Mouse (Mus musculus): Measurements from ENCODE around the gene Ttc39b.
A peak's percentile ranks its signal among the peaks of the same experiment; 100 is the strongest.

Gene Ttc39b

GRCm38 (mm10) chr4:83323910-83324684 lies at the start of gene Ttc39b:
Gene Ttc39b (minus strand): TSS chr4:83324255.
- peak; percentile 94 for DNase-seq (ENCODE audit: low read depth, low spot score)

GRCm38 (mm10) chr4:83373381-83373780 lies 49.3 kb upstream of the Ttc39b start:
- DNase-seq (ENCODE audit: low read depth, low spot score): peak; percentile 60

DNA sequence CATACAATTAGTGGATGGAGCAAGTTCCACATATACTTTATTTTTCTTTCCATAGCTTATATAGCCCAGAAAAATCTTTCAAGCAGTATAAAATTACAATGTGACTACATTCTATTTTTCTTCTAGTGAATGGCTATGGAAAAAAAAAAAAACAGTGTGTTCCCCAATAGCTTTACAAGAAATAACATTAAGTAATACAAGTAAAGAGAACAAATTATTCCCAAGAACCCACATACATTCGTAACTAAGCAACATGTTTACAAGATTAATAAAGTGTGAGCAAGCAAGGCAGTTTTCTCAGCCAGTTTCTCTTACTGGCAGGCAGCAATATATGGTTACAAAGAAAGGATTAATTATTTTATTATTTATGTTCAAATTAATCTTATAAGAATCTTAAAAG lies 33.7 kb upstream of the Ttc39b start:
- DNase-seq (ENCODE audit: low read depth, low spot score): no peak

- no peak for DNase-seq (ENCODE audit: low read depth, low spot score)
These were observed 30.7 kb upstream of the Ttc39b start for GRCm38 (mm10) chr4:83354786-83355185.

DNA sequence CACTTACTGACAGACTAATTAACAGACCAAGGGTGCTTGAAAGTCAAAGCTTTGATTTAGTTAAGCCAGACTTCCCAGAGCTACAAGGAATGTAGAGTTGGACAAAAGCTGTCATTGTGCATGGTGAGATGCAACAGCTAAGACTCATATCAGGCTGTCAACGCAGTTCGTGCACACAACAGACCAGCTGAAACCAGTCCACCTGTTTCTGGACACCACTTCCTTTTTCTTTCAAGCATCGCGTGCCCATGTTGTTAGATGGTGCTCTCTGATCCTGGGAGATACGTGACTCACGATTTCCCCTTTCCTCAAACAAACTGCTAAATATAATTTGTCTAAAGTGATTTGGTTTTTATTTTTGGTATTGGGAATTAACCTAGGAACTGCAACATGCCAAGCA lies 29.9 kb upstream of the Ttc39b start:
- DNase-seq (ENCODE audit: low read depth, low spot score): no peak

DNA sequence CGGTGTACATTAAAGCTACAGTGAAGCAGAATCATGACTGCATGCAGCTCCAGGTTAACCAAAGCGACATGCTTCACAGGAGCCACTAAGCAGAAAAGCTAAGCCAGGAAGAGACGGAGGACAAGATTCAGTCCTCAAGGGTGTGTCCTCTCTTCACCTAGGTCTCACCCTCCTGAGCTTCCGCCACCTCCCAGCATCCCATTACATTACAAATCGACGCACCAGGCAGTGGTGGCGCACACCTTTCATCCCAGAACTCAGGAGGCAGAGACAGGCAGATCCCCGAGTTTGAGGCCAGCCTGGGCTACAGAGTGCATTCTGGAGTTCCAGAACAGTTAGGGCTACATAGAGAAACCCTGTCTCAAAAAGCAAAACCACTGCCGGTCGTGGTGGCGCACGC lies 29.2 kb upstream of the Ttc39b start:
- no peak for DNase-seq (ENCODE audit: low read depth, low spot score)

GRCm38 (mm10) chr4:83350719-83351118 lies 26.7 kb upstream of the Ttc39b start:
- DNase-seq (ENCODE audit: low read depth, low spot score): peak; percentile 84

GRCm38 (mm10) chr4:83348970-83349369 lies 24.9 kb upstream of the Ttc39b start:
- DNase-seq (ENCODE audit: low read depth, low spot score): no peak

GRCm38 (mm10) chr4:83343895-83344294 lies 19.8 kb upstream of the Ttc39b start:
- DNase-seq (ENCODE audit: low read depth, low spot score): peak; percentile 63

GRCm38 (mm10) chr4:83343146-83343823 lies 19.2 kb upstream of the Ttc39b start:
- DNase-seq (ENCODE audit: low read depth, low spot score): no peak

GRCm38 (mm10) chr4:83342268-83342970 lies 18.4 kb upstream of the Ttc39b start:
- peak; percentile 28 for DNase-seq (ENCODE audit: low read depth, low spot score)

DNA sequence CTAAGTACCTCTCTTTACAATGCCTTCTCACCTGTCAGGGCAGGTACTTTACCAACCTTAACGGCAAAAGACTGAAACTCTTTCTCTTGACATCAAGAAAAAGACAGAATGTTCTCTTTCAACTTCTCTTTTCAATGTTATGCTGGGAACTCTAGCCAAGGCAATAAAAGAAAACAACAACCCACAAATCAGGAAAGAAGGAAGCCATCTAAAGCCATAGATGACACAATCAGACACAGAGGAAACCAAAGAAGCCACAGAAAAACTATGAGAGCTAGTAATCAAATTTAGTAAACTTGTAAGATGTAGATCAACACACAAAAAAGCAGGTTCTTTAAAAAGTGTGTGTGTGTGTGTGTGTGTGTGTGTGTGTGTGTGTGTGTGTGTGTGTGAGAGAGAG lies 15.3 kb upstream of the Ttc39b start:
- DNase-seq (ENCODE audit: low read depth, low spot score): no peak

- DNase-seq (ENCODE audit: low read depth, low spot score): no peak
These were observed 13.7 kb upstream of the Ttc39b start for GRCm38 (mm10) chr4:83337717-83338116.

DNA sequence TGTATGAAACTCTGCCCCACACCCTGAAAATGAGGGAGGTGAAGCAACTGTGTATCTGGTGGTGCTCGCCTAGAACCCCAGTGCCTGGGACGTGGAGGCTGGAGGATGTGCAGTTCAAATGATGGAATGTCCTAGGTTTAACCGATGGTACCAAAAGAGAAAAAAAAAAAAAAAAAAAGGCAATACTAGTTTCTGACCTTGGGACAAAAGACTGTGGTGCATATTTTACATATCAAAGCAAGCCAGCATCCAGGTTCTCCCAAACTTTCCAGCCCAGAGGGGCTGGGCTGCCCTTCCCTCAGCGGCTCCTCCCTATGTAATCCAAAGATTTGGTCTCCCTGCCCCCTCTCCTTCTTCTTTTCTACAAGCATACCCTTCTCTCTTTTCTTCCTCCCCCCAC lies 6.3 kb upstream of the Ttc39b start:
- no peak for DNase-seq (ENCODE audit: low read depth, low spot score)

GRCm38 (mm10) chr4:83329615-83330014 lies 5.6 kb upstream of the Ttc39b start:
- DNase-seq (ENCODE audit: low read depth, low spot score): no peak

GRCm38 (mm10) chr4:83328026-83328945 lies 4.2 kb upstream of the Ttc39b start:
- DNase-seq (ENCODE audit: low read depth, low spot score): peak; percentile 29

DNA sequence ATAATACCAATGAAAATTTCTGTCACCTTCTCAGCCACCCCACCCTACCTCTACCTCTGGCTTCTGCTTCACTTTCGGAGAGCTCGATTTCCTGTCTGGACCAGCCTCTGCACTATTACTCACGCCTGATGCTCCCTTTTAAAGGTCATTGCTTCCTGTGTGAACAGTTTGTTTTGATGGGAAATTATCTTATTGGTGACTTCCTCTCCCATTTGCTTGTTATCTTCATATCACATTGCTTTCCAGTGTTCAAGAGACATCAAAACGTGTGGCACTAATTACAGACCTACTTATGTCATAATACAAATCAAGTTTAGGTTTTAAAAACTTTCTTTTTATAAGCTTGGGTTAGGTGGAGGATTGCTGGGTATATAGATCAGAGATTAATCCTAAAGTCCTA lies 3.5 kb upstream of the Ttc39b start:
- no peak for DNase-seq (ENCODE audit: low read depth, low spot score)

DNA sequence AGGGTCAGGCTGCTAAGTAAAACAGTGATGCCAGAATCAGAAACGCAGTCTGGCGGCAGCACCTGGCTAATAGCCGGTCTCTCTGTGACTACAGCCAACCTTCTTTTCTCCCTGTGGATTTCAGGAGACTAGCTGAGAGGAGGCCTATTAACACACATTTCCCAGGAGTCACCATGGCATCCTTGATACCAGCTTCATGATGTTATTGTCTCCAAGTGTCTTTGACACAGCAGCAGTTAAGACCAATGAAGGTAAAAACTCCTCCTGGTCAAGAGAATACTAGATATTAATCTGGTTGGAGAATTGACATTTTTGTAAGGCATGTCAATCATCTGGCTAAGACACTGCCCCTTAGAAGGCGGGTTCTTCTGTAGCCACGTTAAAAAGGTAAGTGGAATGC lies 1.3 kb upstream of the Ttc39b start:
- no peak for DNase-seq (ENCODE audit: low read depth, low spot score)

- DNase-seq (ENCODE audit: low read depth, low spot score): peak; percentile 78
These were observed 703 bp downstream of the Ttc39b start for GRCm38 (mm10) chr4:83323201-83323903.

DNA sequence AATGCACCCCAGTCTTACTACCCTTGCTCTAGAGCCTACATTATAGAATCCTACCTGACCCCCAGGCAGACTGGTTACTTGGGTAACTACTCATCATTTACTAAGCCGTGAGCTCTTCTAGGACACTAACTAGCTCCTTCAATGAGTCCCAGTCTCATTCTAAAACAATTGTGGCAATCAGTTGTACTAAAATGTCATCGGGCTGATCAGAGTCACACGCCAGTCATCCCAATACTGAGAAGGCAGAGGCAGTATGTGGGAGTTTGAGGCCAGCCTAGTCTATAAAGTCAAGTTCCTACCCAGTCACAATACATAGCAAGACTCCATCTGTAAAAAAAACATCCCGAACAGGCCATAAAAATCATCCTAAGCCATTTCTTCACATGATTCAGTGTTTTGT lies 4.3 kb downstream of the Ttc39b start:
- DNase-seq (ENCODE audit: low read depth, low spot score): no peak

- no peak for DNase-seq (ENCODE audit: low read depth, low spot score)
These were observed 5.3 kb downstream of the Ttc39b start for GRCm38 (mm10) chr4:83318758-83319157.

Measured in 3T3-L1 (cell line).